Mouse (Mus musculus) kidney, adult 2 months (tissue): ENCODE measurements around the gene Oscp1.

ENCODE experiments used
- CTCF ChIP-seq: fragments of 200-500 bp; conservative IDR thresholded peaks from 2 replicates; pipeline ENCODE4 v1.5.1; 2011; ENCODE audit warnings: low read depth, mild to moderate bottlenecking, control low read depth, low read length, moderate library complexity, mixed read lengths; ENCODE audit not compliant: insufficient read depth, insufficient read length
- POLR2A ChIP-seq: fragments of 200-500 bp; IDR thresholded peaks from one replicate; pipeline ENCODE4 v1.6.1; 2011; ENCODE audit warnings: low read depth, low read length, control low read depth

- no peak for TF ChIP-seq POLR2A
- TF ChIP-seq CTCF, result no peak
Measured at GRCm38 (mm10) chr4:126030705-126031104, 27.7 kb upstream of the Oscp1 start.
